Mouse (Mus musculus) embryonic fibroblast, embryonic 13.5 days (primary cell): ENCODE data around the gene Tgfb2. TPM values are rescaled to one million over a fixed set of nuclear protein-coding genes. Genes with fewer than 3 reads are reported as not detected.

Experiments
- H3K27ac ChIP-seq: 2 replicates; pipeline ENCODE4 v1.5.1; 2012; ENCODE audit warnings: low read length, control low read depth, inconsistent platforms; ENCODE audit not compliant: insufficient read depth
- H3K4me1 ChIP-seq: 2 replicates; pipeline ENCODE4 v1.6.1; 2011; ENCODE audit warnings: low read length; ENCODE audit not compliant: control insufficient read depth, insufficient read depth
- H3K4me3 ChIP-seq: 2 replicates; pipeline ENCODE4 v1.5.1; 2011; ENCODE audit warnings: mild to moderate bottlenecking, control low read depth, low read length; ENCODE audit not compliant: insufficient read depth
- CTCF ChIP-seq: IDR thresholded peaks from 2 replicates; pipeline ENCODE4 v1.5.1; 2011; ENCODE audit warnings: mild to moderate bottlenecking, control low read depth, low read length, moderate library complexity, borderline replicate concordance; ENCODE audit not compliant: insufficient read depth
- POLR2A ChIP-seq: IDR thresholded peaks from 2 replicates; pipeline ENCODE4 v1.6.1; 2011; ENCODE audit warnings: low read depth, mild to moderate bottlenecking, control low read depth, low read length, moderate library complexity
- polyA plus RNA-seq: library from polyadenylated mRNA; stranded (reverse); fragments of >200 nt; gene quantifications from 2 replicates; pipeline ENCODE4 v1.2.4, GENCODE M21; 2011; ENCODE audit warnings: low read depth; ENCODE audit not compliant: missing spikeins, insufficient read length

Tgfb2 gene
- polyA plus RNA-seq, 1 experiment = 41.7 TPM

- no peaks in the 10 kb centered on the region for H3K4me1 ChIP-seq
- H3K4me3 ChIP-seq = peak overlapping the region; percentile 47
- TF ChIP-seq POLR2A = peak; percentile 67; the same call in 1 of the 2 replicates
- TF ChIP-seq CTCF = no peak
- peak overlapping the region; percentile 56 for H3K27ac ChIP-seq
These were observed 3.2 kb downstream of the Tgfb2 start for GRCm38 (mm10) chr1:186702391-186703255.

GRCm38 (mm10) chr1:186701206-186701905 is 4.4 kb downstream of the Tgfb2 start:
- TF ChIP-seq POLR2A = no peak
- no peak for TF ChIP-seq CTCF
- no peaks in the 10 kb centered on the region; the same call in 1 of the 2 replicates for H3K4me1 ChIP-seq
- no peak overlapping the region for H3K4me3 ChIP-seq
- H3K27ac ChIP-seq = no peak overlapping the region

- TF ChIP-seq POLR2A = no peak
- no peak for TF ChIP-seq CTCF
- no peak overlapping the region for H3K4me3 ChIP-seq
- no peak overlapping the region for H3K27ac ChIP-seq
- H3K4me1 ChIP-seq = peaks cover 4% of the 10 kb centered on the region
These were observed 5.3 kb downstream of the Tgfb2 start for GRCm38 (mm10) chr1:186700496-186700895.

DNA sequence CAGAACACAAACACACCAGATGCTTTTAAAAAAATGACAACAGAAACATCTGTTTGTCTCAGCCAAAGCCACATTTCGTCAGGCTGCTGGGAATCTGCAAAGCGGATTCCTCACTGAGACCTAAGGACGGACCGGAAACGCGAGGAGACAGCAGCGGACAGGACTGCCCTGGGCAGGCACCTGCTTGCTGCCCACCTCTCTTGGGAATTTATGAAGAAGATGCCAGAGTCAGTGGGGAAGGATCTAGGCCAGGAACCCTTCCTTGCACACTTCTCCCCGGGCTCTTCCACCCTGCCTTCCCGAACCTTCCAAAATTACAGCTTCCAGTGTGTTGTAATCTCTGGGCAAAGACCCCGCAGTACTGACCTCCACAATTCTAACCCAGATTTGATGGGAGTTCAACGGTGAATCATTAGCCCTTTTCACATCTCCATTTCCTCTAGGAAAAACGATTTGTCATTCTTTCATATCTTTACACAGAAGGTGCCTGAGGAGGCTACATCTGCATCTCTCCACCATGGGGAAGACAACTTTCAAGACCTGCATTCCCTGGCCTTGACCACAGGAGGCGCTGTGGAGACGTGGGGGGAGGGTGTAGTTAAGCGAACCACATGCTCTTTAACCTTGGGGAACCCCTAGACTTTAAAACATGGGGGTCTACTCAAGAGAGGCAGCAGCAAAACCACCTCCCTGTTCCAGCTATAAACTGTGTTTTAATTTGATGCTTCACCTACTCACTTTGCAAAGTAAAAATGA is 7.0 kb downstream of the Tgfb2 start:
- Histone ChIP-seq H3K4me3 (no peak overlapping the region), H3K4me1 (peaks cover 11% of the 10 kb centered on the region), H3K27ac (no peak overlapping the region)
- peak; percentile 36; the same call in 1 of the 2 replicates for TF ChIP-seq CTCF
- no peak for TF ChIP-seq POLR2A

DNA sequence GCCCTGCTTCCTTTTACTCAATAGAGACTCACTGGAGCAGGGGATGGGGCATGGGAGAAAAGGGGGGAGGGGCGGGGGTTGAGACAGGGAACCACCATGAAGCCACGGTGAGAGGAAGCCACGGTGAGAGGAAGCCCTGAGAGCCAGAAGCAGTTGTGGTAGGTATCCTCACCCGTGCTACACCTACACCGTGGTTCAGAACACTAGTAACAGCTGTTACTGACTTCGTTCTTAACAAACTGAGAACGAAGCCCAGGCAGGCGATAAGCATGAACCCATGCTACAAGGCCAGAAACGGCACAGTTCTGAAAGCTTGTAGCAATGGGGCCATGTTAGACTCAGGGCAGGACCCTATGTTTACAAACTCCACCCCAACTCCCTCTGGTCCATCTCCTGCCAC is 9.6 kb downstream of the Tgfb2 start:
- H3K4me3 ChIP-seq = no peak overlapping the region
- peaks cover 11% of the 10 kb centered on the region for H3K4me1 ChIP-seq
- peak overlapping the region; percentile 86 for H3K27ac ChIP-seq
- TF ChIP-seq CTCF (no peak), POLR2A (no peak)

DNA sequence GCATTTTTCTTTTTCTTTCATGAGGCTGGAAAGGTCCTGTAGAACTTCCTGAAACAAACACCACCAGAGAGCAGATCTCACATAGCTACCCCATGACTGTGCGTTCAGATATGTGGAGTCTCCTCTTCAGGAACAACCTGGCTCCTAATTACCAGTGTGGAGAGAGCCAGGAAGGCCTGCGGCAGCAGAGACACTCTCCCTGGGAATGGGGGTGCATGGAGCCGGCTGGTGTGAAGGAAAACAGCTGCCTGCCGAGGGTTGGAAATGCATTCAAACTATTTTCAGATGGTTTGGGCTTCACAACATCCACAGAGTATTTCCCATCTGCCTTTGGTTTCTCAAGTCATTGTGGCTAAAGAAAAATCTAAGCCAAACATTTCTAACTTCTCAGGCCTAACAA is 10.4 kb downstream of the Tgfb2 start:
- no peak overlapping the region for H3K4me3 ChIP-seq
- H3K4me1 ChIP-seq = peaks cover 11% of the 10 kb centered on the region
- TF ChIP-seq CTCF (no peak), POLR2A (no peak)
- peak overlapping the region; percentile 86 for H3K27ac ChIP-seq

GRCm38 (mm10) chr1:186692370-186692769 is 13.4 kb downstream of the Tgfb2 start:
- TF ChIP-seq POLR2A (no peak), CTCF (no peak)
- no peak overlapping the region for H3K4me3 ChIP-seq
- H3K27ac ChIP-seq = no peak overlapping the region
- H3K4me1 ChIP-seq = peaks cover 11% of the 10 kb centered on the region

DNA sequence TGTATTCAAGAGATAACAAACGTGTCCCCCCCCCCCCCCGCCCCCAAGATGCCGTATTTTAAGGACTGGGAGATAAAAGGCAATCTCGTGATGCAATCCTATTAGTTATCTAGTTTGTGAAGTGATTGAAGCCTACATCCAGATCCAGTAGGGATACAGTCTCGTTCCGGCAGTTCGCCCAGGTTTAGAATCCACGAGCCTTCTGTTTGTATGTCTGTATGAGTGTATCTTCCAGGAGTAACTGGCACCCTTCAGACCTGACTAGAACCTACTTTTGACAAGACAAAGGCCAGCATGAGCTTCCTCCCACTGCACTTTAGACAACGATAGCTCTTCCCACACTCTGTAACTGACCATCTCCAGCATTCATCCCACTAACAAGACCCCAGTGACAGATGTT is 14.1 kb downstream of the Tgfb2 start:
- Histone ChIP-seq H3K27ac (no peak overlapping the region), H3K4me1 (peaks cover 11% of the 10 kb centered on the region), H3K4me3 (no peak overlapping the region)
- TF ChIP-seq POLR2A = no peak
- no peak for TF ChIP-seq CTCF

GRCm38 (mm10) chr1:186684041-186684440 is 21.7 kb downstream of the Tgfb2 start:
- Histone ChIP-seq H3K4me1 (peaks cover 3% of the 10 kb centered on the region), H3K4me3 (no peak overlapping the region), H3K27ac (no peak overlapping the region)
- TF ChIP-seq POLR2A (no peak), CTCF (no peak)
